Comparison of ENCODE assay signal across 23 mouse cellular contexts in genomic region chr11:49186452-49186851, GRCm38 (mm10). TPM values are rescaled to one million over a fixed set of nuclear protein-coding genes. Genes with fewer than 3 reads are reported as not detected.
DNase-seq lines count a peak whose midpoint lies in the region; ATAC-seq and TF ChIP-seq lines count a peak whose summit lies in the region.
"Had no signal": no experiment of that assay in that cellular context is flagged by ENCODE, and none has a peak within 500 bp of the region (broad histone marks: within the 10 kb centered on the region; RNA-seq: fewer than 3 reads in every experiment).

No protein-coding gene starts in this region.

- H3K4me1 ChIP-seq in heart, postnatal 0 days (ENCODE audit: control insufficient read depth, insufficient read depth) = no peaks in the 10 kb centered on the region
- H3K4me1 ChIP-seq in heart, embryonic 11.5 days (ENCODE audit: control insufficient read depth, insufficient read depth, low read length) = no peaks in the 10 kb centered on the region
- H3K4me1 ChIP-seq: embryonic facial prominence, embryonic 12.5 days; heart, embryonic 13.5 days; hindbrain, embryonic 10.5 days; midbrain, embryonic 15.5 days had no signal

- WGBS in heart, postnatal 0 days = 67% methylated on average over 6 of the region's 6 CpGs
- 81% methylated on average over 6 of the region's 6 CpGs for WGBS in heart, embryonic 11.5 days (ENCODE audit: insufficient replicate concordance)

- peak overlapping the region; percentile 39 for H3K4me2 ChIP-seq in heart, postnatal 0 days (ENCODE audit: low read depth, low read length)
- H3K4me2 ChIP-seq in heart, embryonic 11.5 days = no peak overlapping the region
- H3K4me2 ChIP-seq: embryonic facial prominence, embryonic 12.5 days; heart, embryonic 13.5 days; midbrain, embryonic 15.5 days had no signal

- H3K27me3 ChIP-seq in heart, postnatal 0 days (ENCODE audit: control insufficient read depth, insufficient read depth, low read length) = no peaks in the 10 kb centered on the region
- no peaks in the 10 kb centered on the region for H3K27me3 ChIP-seq in heart, embryonic 11.5 days (ENCODE audit: control insufficient read depth, insufficient read depth, low read length)
- H3K27me3 ChIP-seq: embryonic facial prominence, embryonic 12.5 days; megakaryocyte, embryonic 14.5 days; midbrain, embryonic 15.5 days had no signal

- no peaks in the 10 kb centered on the region for H3K9me3 ChIP-seq in heart, postnatal 0 days (replicated peaks; ENCODE audit: control insufficient read depth, low read length)
- no peaks in the 10 kb centered on the region for H3K9me3 ChIP-seq in heart, embryonic 11.5 days (replicated peaks; ENCODE audit: control insufficient read depth, low read length)
- H3K9me3 ChIP-seq: embryonic facial prominence, embryonic 12.5 days; heart, embryonic 13.5 days; hindbrain, embryonic 10.5 days; megakaryocyte, embryonic 14.5 days; midbrain, embryonic 15.5 days had no signal

- peak overlapping the region; percentile 66 for H3K27ac ChIP-seq in heart, postnatal 0 days (ENCODE audit: low read depth)
- H3K27ac ChIP-seq in heart, embryonic 11.5 days (ENCODE audit: low read depth, low read length) = no peak overlapping the region
- H3K27ac ChIP-seq in layer of hippocampus, adult 2 months = no peak overlapping the region
- H3K27ac ChIP-seq: embryonic facial prominence, embryonic 12.5 days; hindbrain, embryonic 10.5 days; liver, embryonic 14.5 days; midbrain, embryonic 15.5 days had no signal

- no peak overlapping the region; the same call in 1 of the 2 replicates for H3K9ac ChIP-seq in heart, postnatal 0 days (replicated peaks; ENCODE audit: low read depth, low read length)
- H3K9ac ChIP-seq in heart, embryonic 11.5 days (ENCODE audit: low read depth, low read length) = no peak overlapping the region
- H3K9ac ChIP-seq: embryonic facial prominence, embryonic 12.5 days; heart, embryonic 13.5 days; liver, embryonic 14.5 days; midbrain, embryonic 15.5 days had no signal

- H3K36me3 ChIP-seq in heart, postnatal 0 days (replicated peaks; ENCODE audit: control insufficient read depth, insufficient read depth, low read length) = no peaks in the 10 kb centered on the region
- no peaks in the 10 kb centered on the region for H3K36me3 ChIP-seq in heart, embryonic 11.5 days (ENCODE audit: control insufficient read depth, insufficient read depth, low read length)
- H3K36me3 ChIP-seq: embryonic facial prominence, embryonic 12.5 days; heart, embryonic 13.5 days; hindbrain, embryonic 10.5 days; midbrain, embryonic 15.5 days had no signal

- peak; percentile 36 for TF ChIP-seq CTCF in heart, postnatal 0 days (IDR thresholded peaks at IDR 0.05; ENCODE audit: low read depth)
- 0 out of 2 replicates have a peak, but pooled peaks have one; percentile 22 for TF ChIP-seq CTCF in layer of hippocampus, adult 2 months (conservative IDR thresholded peaks at IDR 0.05)

- no peak for TF ChIP-seq EP300 in heart, postnatal 0 days (IDR thresholded peaks at IDR 0.05; ENCODE audit: low read depth)

- peak overlapping the region; percentile 24 for H3K4me3 ChIP-seq in heart, postnatal 0 days (ENCODE audit: low read depth, low read length)
- H3K4me3 ChIP-seq in heart, embryonic 11.5 days (ENCODE audit: low read depth, low read length) = no peak overlapping the region
- H3K4me3 ChIP-seq in layer of hippocampus, adult 2 months = no peak overlapping the region
- H3K4me3 ChIP-seq: embryonic facial prominence, embryonic 12.5 days; erythroblast, embryonic 14.5 days; heart, embryonic 13.5 days; hindbrain, embryonic 10.5 days; megakaryocyte, embryonic 14.5 days; midbrain, embryonic 15.5 days had no signal

- ATAC-seq in heart, postnatal 0 days (ENCODE audit: insufficient read depth, low read depth) = no peak
- ATAC-seq in heart, embryonic 11.5 days (replicated peaks; ENCODE audit: insufficient number of reproducible peaks, low FRiP score, low TSS enrichment) = no peak
- ATAC-seq in granulocyte monocyte progenitor cell, adult 5-6 weeks (replicated peaks; ENCODE audit: poor library complexity, severe bottlenecking) = peak; percentile 36
- ATAC-seq: forebrain, embryonic 14.5 days; midbrain, embryonic 15.5 days had no signal

- DNase-seq in heart, postnatal 0 days (ENCODE audit: low spot score) = no peak
- no peak for DNase-seq in layer of hippocampus, adult 2 months (ENCODE audit: low spot score in 2 of 2)
- DNase-seq in layer of hippocampus, postnatal 25 days (ENCODE audit: extremely low spot score in 1 of 2, low spot score in 1 of 2) = no peak
- peak; percentile 51 for DNase-seq in 416B (ENCODE audit: low read depth)
- no peak for DNase-seq in ovary, postnatal 36 days (ENCODE audit: low spot score)
- DNase-seq: adrenal gland, adult 8-10 months; cerebellum, adult 9-11 months; gastrocnemius, postnatal 25 days; right cerebral cortex, postnatal 4 days had no signal

RNA-seq across cellular contexts. Expression of gene Btnl9, which starts 0.5 kb away (rescaled TPM):
- 14.5 and 33.4 TPM in 2 replicates for total RNA-seq in heart, postnatal 0 days (2014; rRNA removed; ENCODE audit: low replicate concordance)
- 11.2 and 12.2 TPM in 2 replicates for polyA plus RNA-seq in heart, postnatal 0 days (2015; fragmentation: Nextera tagmentation; extraction: Ambion mirVana)
- 0.39 and 0.49 TPM in 2 replicates for polyA plus RNA-seq in heart, embryonic 11.5 days (2014; fragmentation: Nextera tagmentation; extraction: Ambion mirVana)
- not detected for total RNA-seq in layer of hippocampus, adult 2 months (2021)
- not detected for total RNA-seq in layer of hippocampus, postnatal 25 days (2021)
- 3.8 and 4.1 TPM in 2 replicates for total RNA-seq in granulocyte monocyte progenitor cell, adult 5-6 weeks (2014; fragmentation: Nextera tagmentation)
- total RNA-seq in granulocyte monocyte progenitor cell, adult 5-6 weeks (2017) = 5.3 and 7.6 TPM in 2 replicates
- polyA plus RNA-seq: erythroblast, embryonic 14.5 days; forebrain, embryonic 14.5 days; hindbrain, embryonic 10.5 days had no signal

RNA-seq across cellular contexts. Expression of gene Zfp62, which starts 16.6 kb away (rescaled TPM):
- 7.4 and 22.9 TPM in 2 replicates for total RNA-seq in heart, postnatal 0 days (2014; rRNA removed; ENCODE audit: low replicate concordance)
- polyA plus RNA-seq in heart, postnatal 0 days (2015; fragmentation: Nextera tagmentation; extraction: Ambion mirVana) = 19.0 and 20.4 TPM in 2 replicates
- 33.9 and 36.8 TPM in 2 replicates for polyA plus RNA-seq in heart, embryonic 11.5 days (2014; fragmentation: Nextera tagmentation; extraction: Ambion mirVana)
- total RNA-seq in layer of hippocampus, adult 2 months (2021) = 10 to 100 TPM; 46.7 to 51.2 TPM
- total RNA-seq in layer of hippocampus, postnatal 25 days (2021) = 10 to 100 TPM; 37.9 to 39.3 TPM
- total RNA-seq in granulocyte monocyte progenitor cell, adult 5-6 weeks (2014; fragmentation: Nextera tagmentation) = 46.4 and 46.5 TPM in 2 replicates
- 62.2 and 88.5 TPM in 2 replicates for total RNA-seq in granulocyte monocyte progenitor cell, adult 5-6 weeks (2017)

RNA-seq across cellular contexts. Expression of gene Olfr1394, which starts 32.3 kb away (rescaled TPM):
- total RNA-seq in heart, postnatal 0 days (2014; rRNA removed; ENCODE audit: low replicate concordance) = not detected in 2 replicates
- polyA plus RNA-seq in heart, postnatal 0 days (2015; fragmentation: Nextera tagmentation; extraction: Ambion mirVana) = not detected in 2 replicates
- not detected in 2 replicates for polyA plus RNA-seq in heart, embryonic 11.5 days (2014; fragmentation: Nextera tagmentation; extraction: Ambion mirVana)
- total RNA-seq in layer of hippocampus, adult 2 months (2021) = not detected
- total RNA-seq in layer of hippocampus, postnatal 25 days (2021) = not detected
- total RNA-seq in granulocyte monocyte progenitor cell, adult 5-6 weeks (2014; fragmentation: Nextera tagmentation) = not detected in 2 replicates
- total RNA-seq in granulocyte monocyte progenitor cell, adult 5-6 weeks (2017) = not detected in 2 replicates
- total RNA-seq: adrenal gland, adult 8-10 months; gastrocnemius, postnatal 25 days; layer of hippocampus, postnatal 10 days; neutrophil, adult 5-6 weeks had no signal
- polyA plus RNA-seq: embryonic facial prominence, embryonic 12.5 days; erythroblast, embryonic 14.5 days; forebrain, embryonic 14.5 days; heart, embryonic 13.5 days; hindbrain, embryonic 10.5 days; limb, embryonic 11.5 days; liver, embryonic 14.5 days; lung, embryonic 16.5 days; midbrain, embryonic 15.5 days had no signal

RNA-seq across cellular contexts. Expression of gene Olfr1395, which starts 44.4 kb away (rescaled TPM):
- not detected in 2 replicates for total RNA-seq in heart, postnatal 0 days (2014; rRNA removed; ENCODE audit: low replicate concordance)
- not detected in 2 replicates for polyA plus RNA-seq in heart, postnatal 0 days (2015; fragmentation: Nextera tagmentation; extraction: Ambion mirVana)
- not detected in 2 replicates for polyA plus RNA-seq in heart, embryonic 11.5 days (2014; fragmentation: Nextera tagmentation; extraction: Ambion mirVana)
- total RNA-seq in layer of hippocampus, adult 2 months (2021) = not detected
- not detected for total RNA-seq in layer of hippocampus, postnatal 25 days (2021)
- not detected in 2 replicates for total RNA-seq in granulocyte monocyte progenitor cell, adult 5-6 weeks (2014; fragmentation: Nextera tagmentation)
- not detected in 2 replicates for total RNA-seq in granulocyte monocyte progenitor cell, adult 5-6 weeks (2017)
- total RNA-seq: adrenal gland, adult 8-10 months; gastrocnemius, postnatal 25 days; layer of hippocampus, postnatal 10 days; neutrophil, adult 5-6 weeks had no signal
- polyA plus RNA-seq: embryonic facial prominence, embryonic 12.5 days; erythroblast, embryonic 14.5 days; forebrain, embryonic 14.5 days; heart, embryonic 13.5 days; hindbrain, embryonic 10.5 days; limb, embryonic 11.5 days; liver, embryonic 14.5 days; lung, embryonic 16.5 days; midbrain, embryonic 15.5 days had no signal

RNA-seq across cellular contexts. Expression of gene Mgat1, which starts 57.5 kb away (rescaled TPM):
- total RNA-seq in heart, postnatal 0 days (2014; rRNA removed; ENCODE audit: low replicate concordance) = 115 and 163 TPM in 2 replicates
- polyA plus RNA-seq in heart, postnatal 0 days (2015; fragmentation: Nextera tagmentation; extraction: Ambion mirVana) = 42.3 and 45.7 TPM in 2 replicates
- polyA plus RNA-seq in heart, embryonic 11.5 days (2014; fragmentation: Nextera tagmentation; extraction: Ambion mirVana) = 32.9 and 39.1 TPM in 2 replicates
- 10 to 100 TPM; 62.1 to 64.3 TPM for total RNA-seq in layer of hippocampus, adult 2 months (2021)
- 10 to 100 TPM; 54.4 to 57.0 TPM for total RNA-seq in layer of hippocampus, postnatal 25 days (2021)
- 44.1 and 74.5 TPM in 2 replicates for total RNA-seq in granulocyte monocyte progenitor cell, adult 5-6 weeks (2014; fragmentation: Nextera tagmentation)
- 51.6 and 59.4 TPM in 2 replicates for total RNA-seq in granulocyte monocyte progenitor cell, adult 5-6 weeks (2017)

Comparison
In these comparisons a context has a peak if more than half of its experiments do, and no peak if none do; other contexts are left out.
1. RNA of gene Btnl9, which starts 0.5 kb away (total RNA-seq): 14.5 to 33.4 TPM in heart, postnatal 0 days and 3.8 to 7.6 TPM in granulocyte monocyte progenitor cell, adult 5-6 weeks; not detected in layer of hippocampus, adult 2 months and not detected in layer of hippocampus, postnatal 25 days; every median in the first group is over 4 times any median in the second.